Mouse (Mus musculus): ENCODE data around the gene Kcnk12. TPM values are rescaled to one million over a fixed set of nuclear protein-coding genes. Genes with fewer than 3 reads are reported as not detected.
A peak's percentile ranks its signal among the peaks of the same experiment; 100 is the strongest.

Kcnk12 gene
- total and polyA plus RNA-seq, 3 experiments: not detected

- Histone ChIP-seq H3K36me3 (ENCODE audit: control insufficient read depth in 1 of 2, insufficient read depth in 2 of 2, low read length in 2 of 2) (no peaks in the 10 kb centered on the region), H3K27me3 (ENCODE audit: control insufficient read depth in 1 of 2, insufficient read depth in 2 of 2, low read length in 2 of 2) (no peaks in the 10 kb centered on the region), H3K4me1 (ENCODE audit: control insufficient read depth in 1 of 2, insufficient read depth in 2 of 2, low read length in 2 of 2) (no peaks in the 10 kb centered on the region), H3K27ac (ENCODE audit: control insufficient read depth, low read depth, low read length) (no peak overlapping the region), H3K9me3 (replicated peaks; ENCODE audit: insufficient read depth, low read length) (no peaks in the 10 kb centered on the region), H3K79me2 (ENCODE audit: control insufficient read depth, insufficient read depth, low read length, poor library complexity) (no peaks in the 10 kb centered on the region), H3K4me3 (ENCODE audit: control insufficient read depth in 1 of 2, insufficient read depth in 1 of 2, low read depth in 2 of 2, low read length in 2 of 2) (no peak overlapping the region), H3K9ac (ENCODE audit: control insufficient read depth, low read depth, low read length, poor library complexity, severe bottlenecking) (no peak overlapping the region)
- DNase-seq (ENCODE audit: low read depth, low spot score): no peak
- TF ChIP-seq CTCF (IDR thresholded peaks at IDR 0.05 in 2 of 3, conservative IDR thresholded peaks at IDR 0.05 in 1 of 3; ENCODE audit: control insufficient read depth in 1 of 3, insufficient read depth in 1 of 3, low read depth in 2 of 3, low read length in 3 of 3, poor library complexity in 1 of 3, severe bottlenecking in 1 of 3): no peak
- TF ChIP-seq NELFE (IDR thresholded peaks at IDR 0.05; ENCODE audit: low read depth, low read length): no peak
- no peak for TF ChIP-seq UBTF (IDR thresholded peaks at IDR 0.05; ENCODE audit: borderline replicate concordance, insufficient read depth, low read depth, low read length)
- TF ChIP-seq HCFC1 (IDR thresholded peaks at IDR 0.05; ENCODE audit: low read depth, low read length): no peak
- TF ChIP-seq SMC3 (IDR thresholded peaks at IDR 0.05; ENCODE audit: low read depth, low read length): no peak
- TF ChIP-seq E2F4 (IDR thresholded peaks at IDR 0.05; ENCODE audit: borderline replicate concordance, low read depth, low read length): no peak
These were observed 17.6 kb downstream of the Kcnk12 start for GRCm38 (mm10) chr17:87780164-87780563.

GRCm38 (mm10) chr17:87774982-87775381 lies 22.8 kb downstream of the Kcnk12 start:
- Histone ChIP-seq H3K4me1 (ENCODE audit: control insufficient read depth in 1 of 2, insufficient read depth in 2 of 2, low read length in 2 of 2) (no peaks in the 10 kb centered on the region), H3K79me2 (ENCODE audit: control insufficient read depth, insufficient read depth, low read length, poor library complexity) (no peaks in the 10 kb centered on the region), H3K27me3 (ENCODE audit: control insufficient read depth in 1 of 2, insufficient read depth in 2 of 2, low read length in 2 of 2) (no peaks in the 10 kb centered on the region), H3K9ac (ENCODE audit: control insufficient read depth, low read depth, low read length, poor library complexity, severe bottlenecking) (no peak overlapping the region), H3K36me3 (ENCODE audit: control insufficient read depth in 1 of 2, insufficient read depth in 2 of 2, low read length in 2 of 2) (no peaks in the 10 kb centered on the region), H3K27ac (ENCODE audit: control insufficient read depth, low read depth, low read length) (no peak overlapping the region), H3K4me3 (ENCODE audit: control insufficient read depth in 1 of 2, insufficient read depth in 1 of 2, low read depth in 2 of 2, low read length in 2 of 2) (no peak overlapping the region), H3K9me3 (replicated peaks; ENCODE audit: insufficient read depth, low read length) (no peaks in the 10 kb centered on the region)
- TF ChIP-seq CHD1 (IDR thresholded peaks at IDR 0.05; ENCODE audit: low read depth, low read length): no peak
- no peak for TF ChIP-seq E2F4 (IDR thresholded peaks at IDR 0.05; ENCODE audit: borderline replicate concordance, low read depth, low read length)
- no peak for TF ChIP-seq CHD2 (IDR thresholded peaks at IDR 0.05; ENCODE audit: low read length)
- TF ChIP-seq USF2 (IDR thresholded peaks at IDR 0.05; ENCODE audit: borderline replicate concordance in 1 of 2, insufficient read depth in 1 of 2, low read depth in 1 of 2, low read length in 2 of 2): no peak
- TF ChIP-seq SMC3 (IDR thresholded peaks at IDR 0.05; ENCODE audit: low read depth, low read length): no peak
- no peak for TF ChIP-seq POLR2AphosphoS2 (IDR thresholded peaks at IDR 0.05; ENCODE audit: low read length)
- no peak for TF ChIP-seq RAD21 (IDR thresholded peaks at IDR 0.05; ENCODE audit: low read depth, low read length)
- no peak for DNase-seq (ENCODE audit: low read depth, low spot score)

GRCm38 (mm10) chr17:87773175-87773574 lies 24.6 kb downstream of the Kcnk12 start:
- Histone ChIP-seq H3K4me3 (ENCODE audit: control insufficient read depth in 1 of 2, insufficient read depth in 1 of 2, low read depth in 2 of 2, low read length in 2 of 2) (no peak overlapping the region), H3K79me2 (ENCODE audit: control insufficient read depth, insufficient read depth, low read length, poor library complexity) (no peaks in the 10 kb centered on the region), H3K4me1 (ENCODE audit: control insufficient read depth in 1 of 2, insufficient read depth in 2 of 2, low read length in 2 of 2) (no peaks in the 10 kb centered on the region), H3K27ac (ENCODE audit: control insufficient read depth, low read depth, low read length) (no peak overlapping the region), H3K27me3 (ENCODE audit: control insufficient read depth in 1 of 2, insufficient read depth in 2 of 2, low read length in 2 of 2) (no peaks in the 10 kb centered on the region; a peak in 1 of 4 replicates), H3K36me3 (ENCODE audit: control insufficient read depth in 1 of 2, insufficient read depth in 2 of 2, low read length in 2 of 2) (no peaks in the 10 kb centered on the region), H3K9me3 (replicated peaks; ENCODE audit: insufficient read depth, low read length) (no peaks in the 10 kb centered on the region), H3K9ac (ENCODE audit: control insufficient read depth, low read depth, low read length, poor library complexity, severe bottlenecking) (no peak overlapping the region)
- peak; percentile 24 for DNase-seq (ENCODE audit: low read depth, low spot score)
- TF ChIP-seq POLR2AphosphoS5 (IDR thresholded peaks at IDR 0.05; ENCODE audit: borderline replicate concordance, low read depth, low read length) (no peak), CTCF (IDR thresholded peaks at IDR 0.05 in 2 of 3, conservative IDR thresholded peaks at IDR 0.05 in 1 of 3; ENCODE audit: control insufficient read depth in 1 of 3, insufficient read depth in 1 of 3, low read depth in 2 of 3, low read length in 3 of 3, poor library complexity in 1 of 3, severe bottlenecking in 1 of 3) (peak; percentile 29 to 59 (median 44); a peak in 5 of 6 replicates), SMC3 (IDR thresholded peaks at IDR 0.05; ENCODE audit: low read depth, low read length) (peak; percentile 53), GABPA (IDR thresholded peaks at IDR 0.05; ENCODE audit: low read depth, low read length) (no peak), MAX (IDR thresholded peaks at IDR 0.05; ENCODE audit: low read length) (no peak), MYB (IDR thresholded peaks at IDR 0.05; ENCODE audit: low read depth, low read length) (no peak), RAD21 (IDR thresholded peaks at IDR 0.05; ENCODE audit: low read depth, low read length) (peak; percentile 48), ZC3H11A (IDR thresholded peaks at IDR 0.05; ENCODE audit: low read depth, low read length) (0 out of 2 replicates have a peak, but pooled peaks have one; percentile 5), ELF1 (IDR thresholded peaks at IDR 0.05; ENCODE audit: low read depth, low read length) (no peak), CHD1 (IDR thresholded peaks at IDR 0.05; ENCODE audit: low read depth, low read length) (no peak)
